Mouse (Mus musculus) ovary, adult 18-20 months (tissue): ENCODE results near the gene Hip1r.

ENCODE experiments used
- DNase-seq: peaks from one replicate; pipeline ENCODE4 v3.0.0; 2022; ENCODE audit warnings: low spot score, mixed read lengths

Hip1r gene

DNA sequence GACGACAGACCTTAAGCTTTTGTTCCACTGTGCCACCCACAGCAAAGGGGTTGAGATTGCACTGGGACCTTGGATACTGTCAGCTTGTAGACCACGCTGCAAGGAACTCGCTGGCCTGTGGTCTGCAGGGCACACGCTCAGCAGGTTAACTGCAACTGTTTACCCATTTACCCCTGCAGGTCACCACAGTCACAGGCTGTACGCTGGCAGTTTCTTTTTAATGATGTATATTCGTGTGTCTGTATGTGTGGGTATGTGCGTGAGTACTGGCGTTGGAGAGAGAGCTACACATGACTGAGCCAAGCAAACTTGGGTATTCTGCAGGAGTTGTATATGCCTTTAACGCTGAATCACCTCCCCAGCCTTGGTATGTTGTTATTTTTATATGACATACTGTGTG is 45.2 kb downstream of the Hip1r start:
- DNase-seq: no peak

DNA sequence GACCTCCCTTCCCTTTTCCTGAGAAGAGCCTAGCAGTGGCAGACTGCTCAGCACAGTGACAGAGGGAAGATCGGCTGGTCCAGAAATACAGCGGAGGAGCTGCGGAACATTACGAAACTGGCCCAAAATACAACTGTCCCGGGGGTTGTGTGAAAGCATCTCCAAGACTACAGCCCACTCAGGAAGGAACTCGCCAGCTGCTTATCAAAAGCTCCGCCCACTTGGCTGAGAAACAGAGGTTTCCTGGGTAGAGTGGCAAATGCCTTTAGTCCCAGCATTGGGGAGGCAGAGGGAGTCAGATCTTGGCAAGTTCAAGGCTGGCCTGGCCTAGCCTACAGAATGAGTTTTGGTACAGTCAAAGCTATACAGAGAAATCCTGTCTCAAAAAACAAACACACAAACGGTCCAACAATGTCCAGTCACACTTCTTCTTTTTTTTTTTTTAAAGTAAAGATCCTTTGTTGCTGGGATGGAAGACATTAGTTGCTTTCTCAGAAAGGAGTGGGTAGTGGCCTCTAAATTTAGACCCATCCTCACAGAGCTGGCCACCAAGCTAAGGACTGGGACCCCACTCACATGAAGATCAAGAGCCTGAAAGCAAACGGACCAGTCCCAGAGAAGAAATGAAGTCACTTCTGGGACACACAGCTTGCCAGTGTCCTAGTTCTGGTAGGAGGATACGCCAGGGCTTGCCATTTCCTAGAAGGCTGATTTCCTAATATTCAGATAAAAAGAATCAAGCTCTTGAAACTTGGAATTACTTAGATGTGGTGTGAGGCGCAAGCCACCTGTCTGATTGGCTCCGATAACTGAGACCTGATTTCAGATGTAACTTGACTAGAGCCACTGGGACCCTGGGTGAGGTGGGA is 46.2 kb downstream of the Hip1r start:
- DNase-seq: peak; percentile 78

DNA sequence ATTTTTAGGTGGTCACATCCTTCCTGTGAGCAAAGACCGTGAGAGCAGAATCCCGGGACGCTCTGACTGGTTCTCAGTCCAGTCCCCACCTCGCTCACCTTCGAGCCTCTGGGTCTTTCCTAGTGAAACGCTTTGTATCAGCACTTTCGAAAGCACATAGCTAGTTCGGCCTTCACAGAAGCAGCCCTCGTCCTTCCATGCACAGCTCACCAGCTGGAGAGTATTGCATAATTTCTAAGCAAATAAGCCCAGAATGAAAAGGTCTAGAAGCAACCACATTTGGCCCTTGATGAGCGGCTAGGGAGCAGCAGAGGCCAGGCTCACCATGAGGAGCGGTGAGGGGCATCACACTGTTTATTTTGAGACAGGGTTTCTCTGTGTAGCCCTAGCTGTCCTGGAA is 47.7 kb downstream of the Hip1r start:
- DNase-seq: peak; percentile 48

DNA sequence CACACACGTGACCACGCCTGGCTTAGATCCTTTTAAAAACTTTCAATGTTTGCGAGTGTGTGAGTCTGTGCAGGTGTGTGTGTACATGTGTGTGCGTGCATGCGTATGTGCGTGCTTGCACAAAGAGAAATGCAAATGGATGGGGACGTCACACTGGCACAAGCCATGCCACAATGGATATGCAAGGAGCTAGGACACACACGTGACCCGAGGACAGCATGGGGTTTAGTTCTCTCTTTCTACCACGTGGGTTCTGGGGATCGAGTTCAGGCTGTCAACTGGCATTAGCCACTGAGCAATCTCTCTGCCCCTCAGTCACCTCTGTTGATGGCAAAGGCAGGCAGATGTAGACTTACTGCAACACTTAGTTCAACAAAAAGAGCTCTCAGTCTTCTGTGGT is 48.3 kb downstream of the Hip1r start:
- no peak for DNase-seq

DNA sequence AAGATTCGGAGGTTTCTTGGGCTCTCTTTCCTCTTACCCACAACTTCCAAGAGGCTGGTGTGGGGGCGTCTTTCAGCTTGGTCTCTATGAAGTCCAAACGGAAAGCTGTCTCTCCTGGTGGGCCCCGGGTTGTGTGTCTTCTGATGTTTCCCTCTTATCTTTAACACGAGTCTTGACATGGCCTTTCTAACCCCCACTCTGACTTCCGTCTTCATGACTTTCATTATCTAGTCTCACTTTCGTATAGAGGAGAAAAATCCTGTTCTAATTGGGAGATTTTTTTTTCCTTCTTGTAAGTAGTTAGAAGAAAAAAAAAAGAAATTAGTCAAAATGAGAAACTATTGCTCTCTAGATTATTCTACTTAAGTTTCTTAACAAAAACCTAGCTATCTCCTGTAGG is 48.9 kb downstream of the Hip1r start:
- no peak for DNase-seq

DNA sequence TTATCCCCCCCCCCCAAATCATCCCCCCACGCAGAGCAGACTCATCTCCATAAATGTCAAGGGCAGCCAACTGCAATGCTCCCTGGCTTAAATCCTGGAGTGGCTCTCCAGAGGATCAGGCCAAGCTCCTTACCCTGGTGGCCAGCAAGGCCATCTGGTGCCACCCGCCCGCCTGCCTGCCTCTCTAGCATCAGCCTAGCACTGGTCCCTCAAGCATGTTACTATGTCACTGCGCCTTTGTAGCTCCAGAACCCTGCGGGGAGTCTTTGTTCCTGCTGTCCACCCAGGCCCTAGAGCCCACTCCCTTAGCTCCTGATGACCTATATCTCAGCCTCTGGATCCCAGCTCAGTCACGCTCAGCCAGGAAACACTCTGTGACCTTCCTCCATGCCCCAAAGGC is 51.2 kb downstream of the Hip1r start:
- peak; percentile 53 for DNase-seq

DNA sequence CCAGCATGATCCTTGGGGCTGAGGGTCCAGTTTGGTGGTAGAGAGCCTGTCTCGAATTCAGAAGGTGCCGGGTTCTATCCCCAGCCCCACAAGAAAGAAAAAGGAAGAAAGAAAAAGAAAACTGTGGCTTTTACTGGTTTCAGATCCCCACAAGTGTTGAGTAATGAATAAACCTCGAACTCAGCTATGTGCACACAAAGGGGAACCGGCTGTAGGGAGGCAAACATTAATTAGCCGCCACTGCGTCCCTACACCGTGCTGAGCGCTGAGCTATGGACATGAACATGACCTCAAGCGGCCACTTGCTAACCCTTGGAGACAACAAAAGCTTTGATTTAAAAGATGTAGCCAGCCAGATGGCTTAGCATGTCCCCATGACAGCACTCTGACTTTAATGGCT is 51.7 kb downstream of the Hip1r start:
- DNase-seq: no peak

DNA sequence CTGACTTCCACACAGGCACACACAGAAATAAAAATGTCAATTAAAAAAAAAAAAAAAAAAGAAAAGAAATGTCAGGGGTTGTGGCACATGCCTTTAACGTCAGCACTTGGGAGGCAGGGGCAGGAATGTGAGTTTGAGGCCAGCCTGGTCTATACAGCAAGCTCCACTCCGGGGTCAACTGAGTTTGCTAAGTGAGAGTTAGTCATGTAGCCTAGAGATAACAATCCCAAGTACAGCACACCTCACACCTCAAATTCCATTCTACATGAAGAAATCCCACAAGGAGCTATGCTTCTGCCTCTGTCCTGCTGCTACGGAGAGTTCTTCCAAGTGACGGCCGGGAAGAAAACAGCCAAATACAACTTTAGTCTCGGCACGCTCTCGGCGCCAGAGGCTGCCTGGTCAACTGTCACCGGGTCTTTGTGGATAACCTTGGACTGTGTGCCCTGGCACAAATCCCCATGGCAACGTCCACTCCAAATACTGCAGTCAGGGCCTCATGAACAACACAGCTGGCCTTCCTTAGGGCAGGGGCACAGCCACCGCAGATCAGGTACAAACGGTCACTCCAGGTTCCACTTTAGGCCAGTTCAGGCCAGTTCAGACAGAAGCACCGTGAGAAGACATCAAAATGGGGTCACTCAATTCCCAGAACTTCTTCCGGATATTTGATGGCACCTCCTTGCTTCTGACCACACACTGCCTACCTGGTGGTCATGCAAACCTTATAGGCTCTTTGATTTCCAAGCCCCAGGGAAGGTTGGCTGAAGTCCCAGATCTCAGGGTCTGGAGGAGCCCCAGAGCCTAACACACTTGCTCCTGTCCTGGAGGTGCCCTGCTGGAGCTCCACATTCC is 52.4 kb downstream of the Hip1r start:
- DNase-seq: no peak

DNA sequence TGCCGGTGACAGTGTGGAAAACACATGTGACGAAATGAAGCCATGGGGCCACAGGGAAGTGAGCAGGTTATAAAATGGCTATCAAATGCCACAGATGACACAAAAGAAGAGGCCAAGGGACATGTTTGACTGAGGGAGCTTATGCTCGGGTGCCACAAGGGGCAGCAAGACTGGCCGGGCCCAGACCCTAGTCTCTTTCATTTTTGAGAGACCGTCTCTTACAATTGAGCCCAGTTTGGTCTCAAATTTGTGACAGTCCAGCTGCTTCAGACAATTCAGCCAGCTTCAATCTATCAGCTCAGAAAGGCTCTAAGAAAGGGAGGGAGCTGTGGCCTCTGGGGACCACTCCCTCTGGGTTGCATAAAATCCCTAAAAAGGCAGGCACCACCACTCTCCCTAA is 53.1 kb downstream of the Hip1r start:
- DNase-seq: no peak

DNA sequence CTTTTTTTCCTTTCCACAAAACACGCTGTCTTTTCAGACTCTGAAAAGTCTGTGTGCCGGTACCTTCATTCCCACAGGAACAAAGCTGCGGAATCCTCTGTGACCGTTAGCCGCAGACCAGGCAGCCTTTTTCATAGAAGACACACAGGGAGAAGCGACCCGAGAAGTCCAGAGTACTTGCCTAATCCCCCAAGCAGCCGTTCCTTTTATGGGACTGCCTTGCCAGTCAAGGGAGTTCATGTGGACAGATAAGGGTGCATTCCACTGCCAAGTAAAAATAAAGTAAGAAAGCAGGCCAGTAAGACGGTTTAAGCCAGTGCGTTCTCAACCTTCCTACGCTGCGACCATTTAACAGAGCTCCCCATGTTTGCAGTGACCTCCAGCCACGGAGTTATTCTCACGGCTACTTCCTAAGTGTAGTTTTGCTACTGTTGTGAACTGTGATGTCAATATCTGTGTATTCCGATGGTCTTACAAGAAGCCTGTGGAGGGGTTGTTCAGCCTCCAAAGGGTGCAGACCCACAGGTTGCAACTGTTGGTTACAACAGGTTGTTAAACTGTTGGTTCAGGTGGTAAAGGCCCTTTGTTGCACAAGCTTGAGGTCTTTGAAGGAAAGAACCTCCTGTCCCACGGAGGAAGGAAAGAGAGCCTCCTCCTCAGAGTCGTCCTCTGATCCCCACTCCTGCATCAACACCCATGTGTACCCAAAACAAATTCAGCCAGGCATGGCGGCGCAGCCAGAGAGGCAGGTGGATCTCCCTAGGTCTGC is 54.5 kb downstream of the Hip1r start:
- DNase-seq: no peak

DNA sequence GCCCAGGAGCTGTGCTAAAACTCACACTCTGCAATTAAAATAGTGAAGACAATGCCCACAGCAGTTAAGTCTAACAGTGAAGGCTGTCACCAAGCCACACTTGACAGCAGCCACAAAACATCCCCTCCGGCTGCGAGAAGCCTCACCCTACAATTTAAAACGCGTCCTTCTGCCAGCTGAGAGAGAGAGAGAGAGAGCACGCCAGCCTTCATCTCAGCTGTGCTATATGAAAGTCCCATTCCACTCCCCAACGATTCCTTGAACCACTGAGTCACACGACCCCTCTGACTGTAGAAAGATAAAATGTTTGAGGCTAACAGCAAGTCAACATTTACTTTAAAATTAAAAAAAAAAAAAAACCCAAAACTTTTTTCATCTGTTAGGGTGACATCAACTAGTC is 55.3 kb downstream of the Hip1r start:
- no peak for DNase-seq

DNA sequence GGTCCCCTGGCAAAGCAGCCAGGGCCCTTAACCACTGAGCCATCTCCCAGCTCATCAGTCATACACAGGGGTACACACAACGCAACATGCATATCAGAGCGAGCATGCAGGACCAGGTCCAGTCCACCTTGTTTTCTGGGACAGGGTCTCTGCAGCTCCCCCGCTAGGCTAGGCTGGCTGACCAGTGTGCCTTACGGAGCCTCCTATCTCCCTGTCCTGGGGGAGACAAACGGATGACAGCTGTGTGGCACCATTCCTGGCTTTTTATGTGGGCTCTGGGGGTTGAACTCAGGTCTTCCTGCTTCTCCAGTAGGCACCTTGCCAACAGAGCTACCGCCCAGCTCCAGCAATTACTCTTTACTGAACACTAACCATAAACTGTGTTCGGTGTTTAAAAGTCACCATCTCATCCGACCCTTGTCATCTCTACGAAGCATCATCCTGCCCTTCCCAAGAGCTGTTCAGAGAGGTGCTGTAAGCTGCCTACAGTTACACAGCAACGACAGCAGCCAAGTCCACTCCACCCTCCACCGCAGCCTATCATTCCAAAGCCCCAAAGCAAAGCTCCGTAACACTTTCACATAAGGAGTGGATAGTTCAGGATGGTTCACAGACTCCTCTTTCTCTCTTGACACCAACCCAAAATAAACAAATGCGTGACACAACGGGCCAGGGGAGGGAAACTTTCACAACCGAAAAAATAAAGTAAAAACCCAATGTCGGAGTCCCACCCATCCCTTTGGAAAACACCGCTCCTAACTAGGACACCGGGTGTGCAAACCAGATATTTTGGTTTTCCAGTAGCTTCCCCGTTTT is 56.0 kb downstream of the Hip1r start:
- DNase-seq: no peak

DNA sequence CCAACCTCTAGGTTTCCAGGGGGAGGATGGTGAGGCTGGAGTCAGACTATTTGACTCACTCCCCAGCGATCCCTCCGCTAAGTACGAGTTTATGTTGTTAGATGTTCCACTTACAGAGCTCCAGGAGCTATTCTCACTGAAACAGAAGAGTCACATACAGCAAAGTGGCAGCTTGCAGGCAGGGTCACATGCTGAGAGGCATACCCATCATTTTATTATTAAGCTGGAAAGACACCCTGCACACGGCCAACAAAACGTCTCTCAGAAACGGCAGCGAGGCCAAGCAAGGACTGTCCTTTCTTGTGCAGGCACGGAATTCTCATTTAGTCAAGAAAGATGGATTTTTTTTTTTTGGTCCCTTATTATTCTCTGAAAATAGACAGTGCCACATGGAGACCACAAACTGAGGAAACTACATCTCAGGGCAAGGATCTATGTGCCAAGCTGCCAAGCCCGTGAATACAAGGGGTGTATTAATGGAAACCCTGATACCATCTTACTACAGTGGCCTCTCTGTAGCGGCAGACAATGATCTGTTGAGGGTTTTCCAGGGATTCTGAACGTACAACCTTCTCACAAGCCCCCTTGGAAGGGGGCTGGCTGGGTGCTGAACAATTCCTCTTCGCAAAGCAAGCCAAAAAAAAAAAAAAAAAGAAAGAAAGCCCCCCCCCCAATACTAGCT is 57.1 kb downstream of the Hip1r start:
- no peak for DNase-seq

DNA sequence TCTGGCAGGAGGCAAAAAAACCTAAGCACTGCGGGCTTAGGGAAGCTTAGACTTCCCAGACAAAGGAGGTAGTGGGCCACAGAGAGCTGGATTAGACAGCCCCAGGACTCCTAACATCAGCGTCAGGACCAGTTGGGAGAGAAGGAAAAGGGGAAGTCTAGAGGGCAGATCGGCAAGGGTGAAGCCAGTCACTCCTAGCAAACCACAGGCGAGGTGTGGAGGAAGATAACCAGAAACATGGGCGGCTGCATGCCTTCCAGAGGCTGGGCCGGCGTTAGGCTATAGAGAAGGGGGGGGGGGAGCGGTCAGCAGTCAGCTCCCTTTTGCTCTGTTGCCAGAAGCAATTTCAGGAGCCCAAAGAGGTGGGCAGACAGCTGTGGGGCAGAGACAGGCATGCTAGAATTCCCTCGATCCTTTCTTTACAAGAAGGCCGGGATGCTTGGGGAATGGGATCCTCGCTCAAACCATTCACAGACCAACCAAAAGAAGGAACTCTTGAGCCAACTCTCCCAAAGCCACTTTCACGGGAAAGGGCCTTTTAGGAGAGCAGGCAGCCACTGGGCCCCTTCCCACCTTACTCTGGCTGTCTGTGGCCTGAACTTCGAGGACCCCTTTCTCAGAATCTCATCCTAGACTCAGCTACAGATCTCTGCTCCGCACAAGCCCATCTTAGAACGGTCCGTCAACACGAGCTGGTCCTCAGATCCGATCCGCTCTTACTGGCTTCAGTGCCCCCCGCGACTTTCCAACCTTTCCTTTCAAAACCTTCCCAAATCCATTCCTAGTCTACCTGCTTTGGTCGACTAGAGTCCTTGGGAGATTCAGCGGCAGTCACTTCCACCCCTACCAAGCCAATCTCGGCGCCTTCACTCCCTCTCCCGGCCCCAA is 57.9 kb downstream of the Hip1r start:
- DNase-seq: no peak

DNA sequence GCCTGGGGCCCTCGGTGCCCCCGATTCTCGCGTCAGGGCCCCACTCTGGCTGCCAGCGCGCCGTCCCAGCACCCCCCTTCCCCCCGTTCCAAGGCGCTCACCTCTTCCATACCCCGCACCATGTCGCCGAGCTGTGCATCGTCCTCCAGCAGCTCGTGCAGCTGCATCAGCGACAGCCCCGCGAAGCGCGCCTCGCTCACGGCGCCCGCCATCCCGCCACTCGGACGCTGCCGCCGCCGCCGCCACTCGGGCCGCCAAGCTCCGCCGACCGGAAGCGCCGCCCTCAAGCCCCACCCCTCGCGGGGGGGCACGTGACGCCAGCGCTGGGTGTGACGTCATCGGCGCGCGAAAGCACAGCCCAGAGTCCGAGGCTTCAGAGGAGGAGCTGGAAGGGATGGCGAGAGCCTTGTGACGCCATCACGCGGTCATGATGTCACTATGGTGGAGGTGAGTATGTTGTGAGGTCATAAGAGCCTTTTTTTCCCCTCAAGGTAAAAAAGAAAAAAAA is 58.6 kb downstream of the Hip1r start, which contains the start of gene Vps37b:
Vps37b (minus strand) TSS at position 270 of the 508 bp plus-strand sequence.
- peak; percentile 70 for DNase-seq

DNA sequence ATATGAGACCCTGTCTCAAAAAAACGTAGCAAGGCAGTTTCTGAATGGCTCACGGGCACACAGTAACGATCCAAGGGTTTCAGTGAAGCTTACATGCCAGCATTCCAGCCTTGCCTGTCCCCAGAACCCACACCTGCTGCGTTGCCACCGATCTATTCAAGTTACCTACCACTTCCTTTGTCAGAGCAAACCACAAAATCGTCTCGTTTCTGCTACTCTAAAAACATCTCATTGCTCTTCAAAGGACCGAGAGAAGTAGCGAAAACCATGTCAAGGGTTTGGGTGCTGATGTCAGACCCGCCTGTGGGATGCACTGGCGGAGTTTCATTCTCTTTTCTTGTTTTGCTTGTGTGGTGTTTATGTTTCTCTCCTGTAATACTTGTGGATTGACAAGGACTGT is 61.0 kb downstream of the Hip1r start:
- DNase-seq: no peak

DNA sequence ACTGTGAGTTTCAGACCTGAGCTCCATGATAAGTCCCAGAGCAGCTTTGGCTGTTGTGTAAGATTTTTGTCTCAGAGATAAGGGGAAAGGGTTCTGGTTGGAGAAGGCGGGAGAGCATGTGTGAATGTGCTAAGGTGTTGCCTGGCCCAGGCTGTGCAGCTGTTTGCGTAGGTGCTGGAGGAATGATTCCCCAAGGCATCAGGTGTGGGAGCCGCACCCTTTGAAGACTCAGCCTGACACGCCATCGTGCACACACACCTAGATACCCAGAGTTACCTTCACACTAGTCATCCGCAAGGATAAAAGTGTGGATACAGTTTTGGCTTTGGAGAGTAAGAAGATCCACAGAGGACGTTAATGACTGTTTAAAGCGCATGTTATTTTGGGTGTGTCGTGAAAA is 62.0 kb downstream of the Hip1r start:
- no peak for DNase-seq

DNA sequence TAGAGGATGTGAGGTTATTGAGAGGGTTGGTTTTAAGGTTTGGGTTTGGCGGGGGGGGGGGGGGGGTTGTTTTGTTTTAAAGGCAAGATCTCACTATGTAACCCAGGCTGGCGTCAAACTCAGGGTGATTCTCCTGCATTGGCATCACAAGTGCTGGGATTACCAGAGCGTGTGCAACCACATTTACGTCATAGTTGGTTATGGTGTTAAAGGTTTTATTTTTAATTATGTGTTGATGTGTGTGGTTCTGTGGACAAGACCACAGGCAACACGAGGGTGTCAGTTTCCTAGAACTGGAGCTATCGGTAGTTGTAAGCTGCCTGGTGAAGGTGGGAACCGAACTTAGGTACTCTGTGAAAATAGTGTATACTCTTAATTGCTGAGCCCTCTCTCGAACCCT is 62.4 kb downstream of the Hip1r start:
- DNase-seq: no peak

DNA sequence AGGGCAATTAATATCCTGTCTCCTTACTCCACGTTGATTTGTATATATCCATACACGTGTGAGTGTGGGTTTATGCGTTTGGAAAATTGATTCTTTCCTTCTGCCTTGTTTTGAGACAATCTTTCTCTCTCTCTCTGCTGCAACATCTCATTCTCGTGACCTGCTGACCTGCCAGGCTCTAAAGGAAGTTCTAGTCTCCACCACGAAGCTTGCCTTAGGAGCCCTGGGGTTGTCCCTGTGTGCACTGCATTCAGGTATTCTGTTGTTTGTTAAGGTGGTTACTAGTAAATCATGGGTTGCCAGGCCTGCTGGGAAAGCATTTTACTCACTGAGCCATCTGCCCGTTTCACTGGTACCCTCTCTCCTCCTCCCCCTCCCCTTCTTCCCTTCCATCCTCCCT is 62.9 kb downstream of the Hip1r start:
- DNase-seq: no peak

DNA sequence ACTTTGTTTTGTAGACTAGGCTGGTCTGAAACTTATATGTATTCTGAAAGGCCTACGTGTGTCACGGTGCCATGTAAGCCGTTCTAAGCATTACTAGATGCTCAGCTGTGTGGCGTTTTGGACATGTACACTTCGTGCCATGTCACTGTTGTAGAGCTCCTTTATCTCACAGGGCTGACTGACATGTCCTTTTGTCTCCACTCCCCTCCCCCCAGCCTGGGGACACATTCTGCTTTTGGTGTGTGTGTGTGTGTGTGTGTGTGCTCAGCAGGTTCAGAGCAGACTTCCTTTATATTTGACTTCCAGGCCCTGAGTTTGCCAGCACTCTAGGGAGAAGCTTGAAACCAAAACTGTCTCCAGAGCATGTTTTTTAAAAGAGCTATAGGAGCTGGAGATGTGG is 63.4 kb downstream of the Hip1r start:
- DNase-seq: no peak
